Mouse (Mus musculus): Measurements from ENCODE around the gene Hoxd11. TPM values are rescaled to one million over a fixed set of nuclear protein-coding genes. Genes with fewer than 3 reads are reported as not detected.

Hoxd11 gene
- total RNA-seq, 1 experiment from 2014 or later: not detected

- no peak for DNase-seq
Measured at GRCm38 (mm10) chr2:74731055-74731454, 51.7 kb downstream of the Hoxd11 start.

- DNase-seq: no peak
Measured at GRCm38 (mm10) chr2:74731799-74732512, 52.6 kb downstream of the Hoxd11 start.

GRCm38 (mm10) chr2:74732513-74733316, 53.4 kb downstream of the Hoxd11 start:
- DNase-seq: no peak

GRCm38 (mm10) chr2:74733317-74733661, 53.9 kb downstream of the Hoxd11 start:
- DNase-seq: no peak

GRCm38 (mm10) chr2:74733765-74734164, 54.4 kb downstream of the Hoxd11 start:
- no peak for DNase-seq

GRCm38 (mm10) chr2:74734451-74734850, 55.1 kb downstream of the Hoxd11 start:
- no peak for DNase-seq

GRCm38 (mm10) chr2:74734996-74735811, 55.8 kb downstream of the Hoxd11 start:
- DNase-seq: no peak

- DNase-seq: no peak
Measured at GRCm38 (mm10) chr2:74735851-74736687, 56.7 kb downstream of the Hoxd11 start.

Small RNA genes lying within 50 kb of the gene (microRNA-seq; reads per million reads assigned to microRNA genes)
- gene Gm44463 (0 reads per million in 2 experiments), gene Mir10b (14,973 to 18,108 reads per million in 2 experiments)

Other genes starting within 250 kb of the Hoxd11 start
- gene Lnpk, start 100.1 kb upstream of the Hoxd11 start, total RNA-seq (2021): 12.8 and 13.5 TPM in 2 replicates
- gene Evx2, start 20.0 kb upstream of the Hoxd11 start, total RNA-seq (2021): not detected in 2 replicates
- not detected in 2 replicates for gene Hoxd13, start 11.2 kb upstream of the Hoxd11 start, total RNA-seq (2021)
- gene Hoxd12, start 4.5 kb upstream of the Hoxd11 start, total RNA-seq (2021): not detected in 2 replicates
- gene Hoxd10, start 12.4 kb downstream of the Hoxd11 start, total RNA-seq (2021): 0.71 TPM in 1 of 2 replicates, not detected in the other
- 3.8 and 5.8 TPM in 2 replicates for gene Hoxd9, start 18.2 kb downstream of the Hoxd11 start, total RNA-seq (2021)
- gene Hoxd8, start 25.1 kb downstream of the Hoxd11 start, total RNA-seq (2021): 24.6 and 24.9 TPM in 2 replicates
- 0.85 and 0.98 TPM in 2 replicates for gene Hoxd3, start 32.4 kb downstream of the Hoxd11 start, total RNA-seq (2021)
- gene Hoxd4, start 32.4 kb downstream of the Hoxd11 start, total RNA-seq (2021): 13.9 and 17.8 TPM in 2 replicates
- 1.4 and 1.7 TPM in 2 replicates for gene Gm28230, start 47.2 kb downstream of the Hoxd11 start, total RNA-seq (2021)
- not detected in 2 replicates for gene Hoxd1, start 83.4 kb downstream of the Hoxd11 start, total RNA-seq (2021)
- 99.7 and 107 TPM in 2 replicates for gene Mtx2, start 146.2 kb downstream of the Hoxd11 start, total RNA-seq (2021)